Mouse (Mus musculus) layer of hippocampus, adult 18-20 months (tissue): ENCODE results near the gene Gm8369. TPM values are rescaled to one million over a fixed set of nuclear protein-coding genes. Genes with fewer than 3 reads are reported as not detected.
"Not testable (repeated sequence)": the region's sequence is repeated elsewhere in the genome, so short reads cannot be mapped to it uniquely, and the experiment has no call there.

ENCODE experiments used
- DNase-seq, 2 experiments: peaks; one replicate each; pipeline ENCODE4 v3.0.0; 2022; ENCODE audit warnings: low spot score in 2 of 2
- total RNA-seq, 2 experiments: library from RNA; stranded (reverse); gene quantifications; 2 replicates each; pipeline ENCODE4 v1.2.3; 2021

Gm8369 gene
- total RNA-seq, 2 experiments from 2014 or later = 0.20 TPM; not detected in 1

- DNase-seq = no peak
Observed at GRCm38 (mm10) chr19:11513458-11513857, 27.7 kb downstream of the Gm8369 start.

- no peak for DNase-seq
Observed at GRCm38 (mm10) chr19:11516246-11516645, 30.5 kb downstream of the Gm8369 start, which contains the start of gene Ms4a6b. TSS of gene Ms4a6b (plus strand) at chr19:11516512.

GRCm38 (mm10) chr19:11516845-11517244, 31.1 kb downstream of the Gm8369 start:
- no peak for DNase-seq

GRCm38 (mm10) chr19:11517373-11517772, 31.6 kb downstream of the Gm8369 start:
- not testable (repeated sequence) for DNase-seq

GRCm38 (mm10) chr19:11518356-11518755, 32.6 kb downstream of the Gm8369 start:
- DNase-seq = not testable (repeated sequence)

GRCm38 (mm10) chr19:11520146-11520545, 34.4 kb downstream of the Gm8369 start:
- no peak for DNase-seq

- DNase-seq = no peak
Observed at GRCm38 (mm10) chr19:11533421-11533820, 47.7 kb downstream of the Gm8369 start.

GRCm38 (mm10) chr19:11533888-11534445, 48.2 kb downstream of the Gm8369 start:
- DNase-seq = peak; percentile 7 to 23

GRCm38 (mm10) chr19:11536593-11536992, 50.9 kb downstream of the Gm8369 start, which contains the start of gene Ms4a4d:
TSS of gene Ms4a4d (plus strand) at chr19:11536801.
- DNase-seq = no peak

- DNase-seq = no peak
Observed at GRCm38 (mm10) chr19:11537336-11537735, 51.6 kb downstream of the Gm8369 start.

GRCm38 (mm10) chr19:11540166-11540821, 54.6 kb downstream of the Gm8369 start:
- not testable (repeated sequence) for DNase-seq

- DNase-seq = not testable (repeated sequence)
Observed at GRCm38 (mm10) chr19:11544383-11544782, 58.6 kb downstream of the Gm8369 start.

- no peak for DNase-seq
Observed at GRCm38 (mm10) chr19:11547911-11548310, 62.2 kb downstream of the Gm8369 start.

- no peak for DNase-seq
Observed at GRCm38 (mm10) chr19:11554726-11555125, 69.0 kb downstream of the Gm8369 start.

- DNase-seq = not testable (repeated sequence)
Observed at GRCm38 (mm10) chr19:11559560-11559959, 73.8 kb downstream of the Gm8369 start.

Other genes with a start within 250 kb of the Gm8369 start
- not detected for gene Ms4a1, start 219.7 kb upstream of the Gm8369 start, total RNA-seq
- gene Ms4a5, start 202.1 kb upstream of the Gm8369 start, total RNA-seq = not detected
- not detected for gene Ms4a14, start 171.5 kb upstream of the Gm8369 start, total RNA-seq
- under 1 TPM; 0.37 to 0.41 TPM for gene Ms4a7, start 149.8 kb upstream of the Gm8369 start, total RNA-seq
- 1 to 10 TPM in 1 of 2 experiments, under 1 TPM in 1; 0.52 to 1.1 TPM for gene Ms4a4a, start 110.4 kb upstream of the Gm8369 start, total RNA-seq
- gene Ms4a4c, start 81.2 kb upstream of the Gm8369 start, total RNA-seq = not detected
- gene Ms4a4b, start 42.4 kb upstream of the Gm8369 start, total RNA-seq = not detected
- gene Ms4a6c, start 16.6 kb upstream of the Gm8369 start, total RNA-seq = 1 to 10 TPM; 1.3 to 1.8 TPM
- 1 to 10 TPM; 1.2 to 2.1 TPM for gene Ms4a6b, start 30.6 kb downstream of the Gm8369 start, total RNA-seq
- gene Ms4a4d, start 50.9 kb downstream of the Gm8369 start, total RNA-seq = not detected
- gene Ms4a6d, start 118.9 kb downstream of the Gm8369 start, total RNA-seq = 1 to 10 TPM; 1.4 TPM
- gene Ms4a2, start 137.8 kb downstream of the Gm8369 start, total RNA-seq = not detected
- gene Ms4a3, start 154.9 kb downstream of the Gm8369 start, total RNA-seq = not detected
- not detected for gene Oosp2, start 174.6 kb downstream of the Gm8369 start, total RNA-seq
- gene Oosp1, start 205.2 kb downstream of the Gm8369 start, total RNA-seq = not detected
- gene Oosp3, start 211.1 kb downstream of the Gm8369 start, total RNA-seq = not detected